Mouse (Mus musculus): ENCODE results near the gene Zc3h10.

The Zc3h10 gene

GRCm38 (mm10) chr10:128494667-128495245, 52.8 kb downstream of the Zc3h10 start:
- peak; percentile 34 for DNase-seq

- DNase-seq: peak; percentile 99
These were observed 53.6 kb downstream of the Zc3h10 start, which contains the start of gene Myl6 for GRCm38 (mm10) chr10:128493695-128494666. Myl6 (minus strand) TSS chr10:128494145.

- no peak for DNase-seq
These were observed 54.3 kb downstream of the Zc3h10 start for GRCm38 (mm10) chr10:128493319-128493694.

- DNase-seq: peak; percentile 79
These were observed 54.8 kb downstream of the Zc3h10 start for GRCm38 (mm10) chr10:128492633-128493311.

DNA sequence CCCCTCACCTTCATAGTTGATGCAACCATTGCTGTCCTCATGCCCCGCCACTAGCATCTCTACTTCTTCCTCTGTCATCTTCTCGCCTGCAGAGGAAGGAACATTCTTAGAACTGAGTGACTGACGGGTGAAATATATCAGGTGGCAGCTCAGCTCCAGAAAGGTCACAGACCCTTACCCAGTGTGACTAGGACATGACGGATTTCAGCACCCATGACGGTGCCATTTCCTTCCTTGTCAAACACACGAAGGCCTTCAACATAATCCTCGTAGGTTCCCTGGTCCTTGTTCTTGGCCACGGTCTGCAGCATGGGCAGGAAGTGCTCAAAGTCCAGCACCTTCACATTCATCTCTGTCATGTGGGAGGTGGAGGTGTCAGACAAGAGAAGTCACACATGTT, 55.5 kb downstream of the Zc3h10 start:
- peak; percentile 40 for DNase-seq

Data from kidney, adult 9 months (tissue).